Mouse (Mus musculus): ENCODE data around the gene Dvl3. TPM values are rescaled to one million over a fixed set of nuclear protein-coding genes. Genes with fewer than 3 reads are reported as not detected.

Dvl3 gene
- polyA plus RNA-seq (2014; fragmentation: Nextera tagmentation; extraction: Ambion mirVana): 24.6 and 26.1 TPM in 2 replicates

DNA sequence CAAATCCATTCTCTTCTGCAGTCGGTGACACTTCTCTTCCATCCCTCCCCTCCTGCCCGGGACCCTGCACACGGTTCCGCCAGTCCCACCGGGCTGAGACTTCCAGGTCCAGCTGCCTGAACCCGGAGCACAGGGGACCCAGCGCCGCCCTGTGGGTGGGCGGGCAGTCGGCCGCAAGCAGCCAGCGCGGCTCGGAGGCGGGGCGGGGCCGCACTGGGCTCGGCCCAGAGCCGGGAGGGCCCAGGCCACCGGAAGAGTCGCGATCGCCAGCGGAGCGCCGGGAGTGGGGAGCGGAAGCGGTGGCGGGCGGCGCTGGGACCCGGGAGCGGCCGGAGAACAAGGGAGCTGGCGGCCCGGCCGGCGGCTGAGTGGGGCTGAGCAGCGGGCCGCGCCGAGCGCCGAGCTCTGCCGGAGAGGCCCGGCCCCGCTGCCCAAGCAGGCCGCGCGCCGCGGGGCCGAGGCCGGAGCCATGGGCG lies at the start of gene Dvl3:
Gene Dvl3, plus strand, starts transcription at position 257 of the 476 bp plus-strand sequence.
- ATAC-seq (replicated peaks; ENCODE audit: low FRiP score, low TSS enrichment, low read depth): peak; percentile 94
- H3K4me3 ChIP-seq (ENCODE audit: low read depth, low read length): peak within 1 kb of the TSS; percentile 95
- WGBS: under 1% methylated on average over 54 of the region's 55 CpGs

DNA sequence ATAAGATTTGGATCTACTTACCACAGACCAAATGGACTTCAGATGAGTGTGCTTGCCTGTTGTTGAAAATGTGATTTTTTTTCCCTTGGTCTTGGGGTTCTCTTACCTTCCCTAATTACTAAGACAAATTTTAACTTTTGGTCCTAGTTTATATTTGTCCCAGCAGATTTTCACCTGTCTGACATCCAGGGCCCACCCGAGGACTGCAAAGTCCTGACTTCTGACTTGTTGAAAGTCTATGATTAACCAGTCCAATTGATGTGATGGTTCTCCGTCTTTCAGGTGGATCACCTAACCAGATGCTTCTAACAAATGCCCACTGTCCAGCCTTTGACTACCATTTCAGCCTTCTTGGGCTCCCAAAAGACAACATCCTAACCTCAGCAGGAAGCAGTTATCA lies 45.8 kb upstream of the Dvl3 start:
- Histone ChIP-seq H3K27ac (ENCODE audit: low read depth) (no peak overlapping the region), H3K4me1 (replicated peaks; ENCODE audit: control insufficient read depth, insufficient read depth, low read length) (no peaks in the 10 kb centered on the region), H3K9me3 (ENCODE audit: control insufficient read depth, low read length) (no peaks in the 10 kb centered on the region), H3K4me3 (ENCODE audit: low read depth, low read length) (no peak overlapping the region), H3K9ac (ENCODE audit: low read length) (no peak overlapping the region), H3K36me3 (ENCODE audit: control insufficient read depth, insufficient read depth, low read length) (no peaks in the 10 kb centered on the region), H3K27me3 (replicated peaks; ENCODE audit: control insufficient read depth, insufficient read depth, low read length) (no peaks in the 10 kb centered on the region), H3K4me2 (ENCODE audit: low read length) (no peak overlapping the region)
- DNase-seq (ENCODE audit: low spot score) (no peak), ATAC-seq (replicated peaks; ENCODE audit: low FRiP score, low TSS enrichment, low read depth) (no peak)
- WGBS: 87% methylated on average over 2 of the region's 2 CpGs

More for the DNA sequence above, at the start of gene Dvl3:
- Histone ChIP-seq H3K9ac (ENCODE audit: low read length) (peak within 1 kb of the TSS; percentile 96), H3K27me3 (replicated peaks; ENCODE audit: control insufficient read depth, insufficient read depth, low read length) (no peaks in the 10 kb centered on the region), H3K9me3 (ENCODE audit: control insufficient read depth, low read length) (no peaks in the 10 kb centered on the region), H3K4me1 (replicated peaks; ENCODE audit: control insufficient read depth, insufficient read depth, low read length) (peaks cover 10% of the 10 kb centered on the region), H3K36me3 (ENCODE audit: control insufficient read depth, insufficient read depth, low read length) (peaks cover 20% of the 10 kb centered on the region), H3K4me2 (ENCODE audit: low read length) (peak within 1 kb of the TSS; percentile 85), H3K27ac (ENCODE audit: low read depth) (peak within 1 kb of the TSS; percentile 93)
- peak; percentile 90 for DNase-seq (ENCODE audit: low spot score)

GRCm38 (mm10) chr16:20471686-20472085 lies 45.1 kb upstream of the Dvl3 start:
- H3K27me3 ChIP-seq (replicated peaks; ENCODE audit: control insufficient read depth, insufficient read depth, low read length): no peaks in the 10 kb centered on the region
- no peaks in the 10 kb centered on the region for H3K36me3 ChIP-seq (ENCODE audit: control insufficient read depth, insufficient read depth, low read length)
- H3K27ac ChIP-seq (ENCODE audit: low read depth): no peak overlapping the region
- DNase-seq (ENCODE audit: low spot score): no peak
- no peak overlapping the region for H3K4me2 ChIP-seq (ENCODE audit: low read length)
- ATAC-seq (replicated peaks; ENCODE audit: low FRiP score, low TSS enrichment, low read depth): no peak
- no peak overlapping the region for H3K9ac ChIP-seq (ENCODE audit: low read length)
- no peaks in the 10 kb centered on the region for H3K4me1 ChIP-seq (replicated peaks; ENCODE audit: control insufficient read depth, insufficient read depth, low read length)
- 50% methylated on average over 1 of the region's 1 CpGs for WGBS
- H3K9me3 ChIP-seq (ENCODE audit: control insufficient read depth, low read length): no peaks in the 10 kb centered on the region
- H3K4me3 ChIP-seq (ENCODE audit: low read depth, low read length): no peak overlapping the region

DNA sequence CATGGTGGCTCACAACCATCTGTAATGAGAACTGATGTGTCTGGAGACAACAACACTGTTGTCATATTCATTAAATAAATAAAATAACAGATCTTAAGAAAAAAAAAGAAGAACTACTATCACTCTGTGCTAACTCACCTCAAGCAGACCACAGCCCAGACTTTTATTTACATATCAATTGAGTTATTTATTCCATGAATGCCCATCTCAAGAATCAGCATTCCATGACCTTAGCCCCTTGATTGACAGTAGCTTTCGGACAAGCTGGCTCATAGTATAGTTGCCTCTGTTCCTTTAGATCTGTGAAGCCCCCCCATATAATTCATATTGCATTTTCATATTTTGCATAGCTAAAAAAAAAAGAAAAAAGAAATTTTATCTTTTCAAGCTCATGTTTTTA lies 43.0 kb upstream of the Dvl3 start:
- no peaks in the 10 kb centered on the region for H3K4me1 ChIP-seq (replicated peaks; ENCODE audit: control insufficient read depth, insufficient read depth, low read length)
- H3K36me3 ChIP-seq (ENCODE audit: control insufficient read depth, insufficient read depth, low read length): no peaks in the 10 kb centered on the region
- H3K4me3 ChIP-seq (ENCODE audit: low read depth, low read length): no peak overlapping the region
- no peak for DNase-seq (ENCODE audit: low spot score)
- no peak overlapping the region for H3K9ac ChIP-seq (ENCODE audit: low read length)
- H3K27ac ChIP-seq (ENCODE audit: low read depth): no peak overlapping the region
- ATAC-seq (replicated peaks; ENCODE audit: low FRiP score, low TSS enrichment, low read depth): no peak
- WGBS: 91% methylated on average over 1 of the region's 1 CpGs
- H3K9me3 ChIP-seq (ENCODE audit: control insufficient read depth, low read length): no peaks in the 10 kb centered on the region
- H3K27me3 ChIP-seq (replicated peaks; ENCODE audit: control insufficient read depth, insufficient read depth, low read length): no peaks in the 10 kb centered on the region
- no peak overlapping the region for H3K4me2 ChIP-seq (ENCODE audit: low read length)

DNA sequence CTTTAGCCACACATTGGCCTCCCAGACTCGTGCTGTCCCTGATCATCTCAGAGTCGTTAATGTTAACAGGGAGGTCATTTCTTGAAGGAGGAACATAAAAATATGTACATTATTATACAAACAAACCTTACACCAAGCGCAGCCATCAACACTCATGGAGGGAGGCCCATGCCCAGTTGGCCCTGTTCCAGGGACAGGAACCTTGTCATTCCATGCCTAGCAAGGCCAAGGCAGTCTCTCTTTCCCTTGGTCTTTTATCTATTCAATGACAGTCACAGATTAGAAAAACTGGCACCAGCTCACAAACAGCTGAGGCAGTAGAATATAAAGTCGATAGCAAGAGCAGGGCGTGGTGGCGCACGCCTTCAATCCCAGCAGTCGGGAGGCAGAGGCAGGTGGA lies 42.6 kb upstream of the Dvl3 start:
- H3K9ac ChIP-seq (ENCODE audit: low read length): no peak overlapping the region
- no peak for DNase-seq (ENCODE audit: low spot score)
- H3K4me1 ChIP-seq (replicated peaks; ENCODE audit: control insufficient read depth, insufficient read depth, low read length): no peaks in the 10 kb centered on the region
- H3K27me3 ChIP-seq (replicated peaks; ENCODE audit: control insufficient read depth, insufficient read depth, low read length): no peaks in the 10 kb centered on the region
- no peaks in the 10 kb centered on the region for H3K9me3 ChIP-seq (ENCODE audit: control insufficient read depth, low read length)
- H3K27ac ChIP-seq (ENCODE audit: low read depth): no peak overlapping the region
- H3K4me3 ChIP-seq (ENCODE audit: low read depth, low read length): no peak overlapping the region
- H3K4me2 ChIP-seq (ENCODE audit: low read length): no peak overlapping the region
- H3K36me3 ChIP-seq (ENCODE audit: control insufficient read depth, insufficient read depth, low read length): no peaks in the 10 kb centered on the region
- no peak for ATAC-seq (replicated peaks; ENCODE audit: low FRiP score, low TSS enrichment, low read depth)
- 87% methylated on average over 8 of the region's 8 CpGs for WGBS

- H3K4me1 ChIP-seq (replicated peaks; ENCODE audit: control insufficient read depth, insufficient read depth, low read length): no peaks in the 10 kb centered on the region
- H3K36me3 ChIP-seq (ENCODE audit: control insufficient read depth, insufficient read depth, low read length): no peaks in the 10 kb centered on the region
- 81% methylated on average over 6 of the region's 6 CpGs for WGBS
- DNase-seq (ENCODE audit: low spot score) (no peak), ATAC-seq (replicated peaks; ENCODE audit: low FRiP score, low TSS enrichment, low read depth) (no peak)
- no peaks in the 10 kb centered on the region for H3K27me3 ChIP-seq (replicated peaks; ENCODE audit: control insufficient read depth, insufficient read depth, low read length)
- no peak overlapping the region for H3K4me2 ChIP-seq (ENCODE audit: low read length)
- H3K4me3 ChIP-seq (ENCODE audit: low read depth, low read length): no peak overlapping the region
- no peaks in the 10 kb centered on the region for H3K9me3 ChIP-seq (ENCODE audit: control insufficient read depth, low read length)
- H3K9ac ChIP-seq (ENCODE audit: low read length): no peak overlapping the region
- no peak overlapping the region for H3K27ac ChIP-seq (ENCODE audit: low read depth)
Measured at GRCm38 (mm10) chr16:20474786-20475185, 42.0 kb upstream of the Dvl3 start.

- H3K9me3 ChIP-seq (ENCODE audit: control insufficient read depth, low read length): no peaks in the 10 kb centered on the region
- H3K36me3 ChIP-seq (ENCODE audit: control insufficient read depth, insufficient read depth, low read length): no peaks in the 10 kb centered on the region
- no peak for ATAC-seq (replicated peaks; ENCODE audit: low FRiP score, low TSS enrichment, low read depth)
- H3K27me3 ChIP-seq (replicated peaks; ENCODE audit: control insufficient read depth, insufficient read depth, low read length): no peaks in the 10 kb centered on the region
- no peak overlapping the region for H3K4me3 ChIP-seq (ENCODE audit: low read depth, low read length)
- no peak overlapping the region for H3K27ac ChIP-seq (ENCODE audit: low read depth)
- no peaks in the 10 kb centered on the region for H3K4me1 ChIP-seq (replicated peaks; ENCODE audit: control insufficient read depth, insufficient read depth, low read length)
- no peak overlapping the region for H3K9ac ChIP-seq (ENCODE audit: low read length)
- no peak overlapping the region for H3K4me2 ChIP-seq (ENCODE audit: low read length)
- no peak for DNase-seq (ENCODE audit: low spot score)
- 73% methylated on average over 1 of the region's 1 CpGs for WGBS
Measured at GRCm38 (mm10) chr16:20475335-20475734, 41.4 kb upstream of the Dvl3 start.

- DNase-seq (ENCODE audit: low spot score): no peak
- H3K9me3 ChIP-seq (ENCODE audit: control insufficient read depth, low read length): no peaks in the 10 kb centered on the region
- no peaks in the 10 kb centered on the region for H3K36me3 ChIP-seq (ENCODE audit: control insufficient read depth, insufficient read depth, low read length)
Measured at GRCm38 (mm10) chr16:20476857-20477256, 39.9 kb upstream of the Dvl3 start.

GRCm38 (mm10) chr16:20477270-20477669 lies 39.5 kb upstream of the Dvl3 start:
- Histone ChIP-seq H3K4me3 (ENCODE audit: low read depth, low read length) (no peak overlapping the region), H3K4me1 (replicated peaks; ENCODE audit: control insufficient read depth, insufficient read depth, low read length) (no peaks in the 10 kb centered on the region), H3K27ac (ENCODE audit: low read depth) (peak overlapping the region; percentile 6), H3K9me3 (ENCODE audit: control insufficient read depth, low read length) (no peaks in the 10 kb centered on the region), H3K4me2 (ENCODE audit: low read length) (no peak overlapping the region), H3K36me3 (ENCODE audit: control insufficient read depth, insufficient read depth, low read length) (no peaks in the 10 kb centered on the region), H3K27me3 (replicated peaks; ENCODE audit: control insufficient read depth, insufficient read depth, low read length) (no peaks in the 10 kb centered on the region), H3K9ac (ENCODE audit: low read length) (no peak overlapping the region)
- ATAC-seq (replicated peaks; ENCODE audit: low FRiP score, low TSS enrichment, low read depth) (0 out of 2 replicates have a peak, but pooled peaks have one; percentile 7), DNase-seq (ENCODE audit: low spot score) (no peak)
- WGBS: 41% methylated on average over 3 of the region's 3 CpGs

More at GRCm38 (mm10) chr16:20476857-20477256, 39.9 kb upstream of the Dvl3 start:
- WGBS: 28% methylated on average over 1 of the region's 1 CpGs
- 0 out of 2 replicates have a peak, but pooled peaks have one; percentile 40 for ATAC-seq (replicated peaks; ENCODE audit: low FRiP score, low TSS enrichment, low read depth)
- no peak overlapping the region for H3K4me2 ChIP-seq (ENCODE audit: low read length)
- H3K27ac ChIP-seq (ENCODE audit: low read depth): peak overlapping the region; percentile 6
- no peaks in the 10 kb centered on the region for H3K4me1 ChIP-seq (replicated peaks; ENCODE audit: control insufficient read depth, insufficient read depth, low read length)
- H3K4me3 ChIP-seq (ENCODE audit: low read depth, low read length): no peak overlapping the region
- H3K27me3 ChIP-seq (replicated peaks; ENCODE audit: control insufficient read depth, insufficient read depth, low read length): no peaks in the 10 kb centered on the region
- H3K9ac ChIP-seq (ENCODE audit: low read length): no peak overlapping the region
